Mouse (Mus musculus) forebrain, embryonic 11.5 days (tissue): ENCODE data around the gene Psd. TPM values are rescaled to one million over a fixed set of nuclear protein-coding genes. Genes with fewer than 3 reads are reported as not detected.
A peak's percentile ranks its signal among the peaks of the same experiment; 100 is the strongest.

ENCODE experiments used
- ATAC-seq: fragments of 200-750 bp; cut with Nextera tagmentation; replicated peaks from 2 replicates; pipeline ENCODE4 v1.8.0; 2017; ENCODE audit warnings: moderate TSS enrichment; ENCODE audit not compliant: low FRiP score
- DNase-seq: peaks from one replicate; pipeline ENCODE4 v3.0.0-alpha.2; 2017; ENCODE audit warnings: low spot score
- H3K27ac ChIP-seq: fragments of 300-500 bp; sonication (generic); 2 replicates; pipeline ENCODE4 v1.5.1; 2014; ENCODE audit warnings: low read depth, low read length
- H3K27me3 ChIP-seq: fragments of 300-500 bp; sonication (generic); 2 replicates; pipeline ENCODE4 v1.6.1; 2014; ENCODE audit warnings: mild to moderate bottlenecking, low read length, mixed read lengths; ENCODE audit not compliant: control insufficient read depth, insufficient read depth
- H3K36me3 ChIP-seq: fragments of 300-500 bp; sonication (generic); 2 replicates; pipeline ENCODE4 v1.6.1; 2014; ENCODE audit warnings: mild to moderate bottlenecking, low read length, moderate library complexity, mixed read lengths; ENCODE audit not compliant: control insufficient read depth, insufficient read depth
- H3K4me1 ChIP-seq: fragments of 300-500 bp; sonication (generic); replicated peaks from 2 replicates; pipeline ENCODE4 v1.6.1; 2014; ENCODE audit warnings: low read length, mixed read lengths; ENCODE audit not compliant: control insufficient read depth, insufficient read depth
- H3K4me2 ChIP-seq: fragments of 300-500 bp; sonication (generic); 2 replicates; pipeline ENCODE4 v1.6.1; 2014; ENCODE audit warnings: low read depth, mild to moderate bottlenecking, low read length, moderate library complexity, mixed read lengths; ENCODE audit not compliant: severe bottlenecking
- H3K4me3 ChIP-seq: fragments of 300-500 bp; sonication (generic); 2 replicates; pipeline ENCODE4 v1.5.1; 2014; ENCODE audit warnings: low read depth, low read length
- H3K9ac ChIP-seq: fragments of 300-500 bp; sonication (generic); 2 replicates; pipeline ENCODE4 v1.6.1; 2014; ENCODE audit warnings: low read length
- H3K9me3 ChIP-seq: fragments of 300-500 bp; sonication (generic); 2 replicates; pipeline ENCODE4 v1.6.1; 2016; ENCODE audit warnings: low read length, mixed read lengths; ENCODE audit not compliant: control insufficient read depth
- WGBS: fragments of 180-500 bp; shearing (Covaris S2); extraction: QIAGEN DNeasy Blood & Tissue Kit; methylation state at CpG from one replicate; pipeline ENCODE4 v1.1.7; 2014; 5-methylcytosine and 5-hydroxymethylcytosine counted together
- polyA plus RNA-seq: library from polyadenylated mRNA; unstranded; fragments of >200 nt; fragmentation: Nextera tagmentation; extraction: Ambion mirVana; gene quantifications from 2 replicates; pipeline ENCODE4 v1.2.1, GENCODE M21; 2014

Gene Psd
- polyA plus RNA-seq, 1 experiment from 2014 or later: 10.7 TPM

DNA sequence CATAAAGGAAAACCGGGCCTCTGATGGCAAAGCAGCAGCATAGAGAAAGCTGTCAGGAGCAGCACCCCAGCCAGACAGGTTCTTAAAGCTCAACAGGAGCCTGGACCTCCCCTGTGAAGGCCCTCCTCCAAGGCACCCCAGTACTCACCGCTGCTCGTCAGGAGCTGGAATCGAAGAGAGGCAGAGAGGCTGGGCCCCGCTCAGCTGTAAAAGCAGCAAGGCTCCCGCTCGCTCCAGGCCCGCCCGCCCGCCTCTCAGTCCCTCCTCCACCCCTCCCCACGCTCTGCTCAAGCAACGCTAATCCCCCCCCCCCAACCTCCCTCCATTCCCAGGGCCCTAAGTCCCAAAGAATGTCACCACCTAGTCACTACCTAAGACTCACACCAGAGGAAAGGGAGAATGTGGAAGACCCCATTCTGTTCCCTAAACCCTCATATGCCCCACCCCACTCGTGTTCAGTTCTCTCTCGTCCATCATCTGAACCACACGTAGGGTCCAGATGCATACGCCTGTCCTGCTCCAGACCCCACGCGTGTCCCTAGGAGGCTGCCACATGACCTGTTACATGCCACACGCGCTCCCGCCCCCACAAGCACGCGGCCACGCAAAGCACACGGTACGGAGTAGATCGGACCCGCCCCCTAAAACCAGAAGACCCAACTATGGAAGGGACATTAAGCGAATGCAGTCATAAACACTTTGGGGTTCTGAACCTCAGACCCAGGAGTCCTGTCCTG, 769 bp downstream of the Psd start:
- 3% methylated on average over 28 of the region's 29 CpGs for WGBS
- peak overlapping the region; percentile 40 for H3K9ac ChIP-seq
- H3K9me3 ChIP-seq: no peaks in the 10 kb centered on the region
- peak overlapping the region; percentile 63 for H3K4me3 ChIP-seq
- peaks cover 27% of the 10 kb centered on the region for H3K4me1 ChIP-seq
- no peak for ATAC-seq
- no peak overlapping the region for H3K27ac ChIP-seq
- DNase-seq: no peak
- H3K36me3 ChIP-seq: peaks cover 2% of the 10 kb centered on the region; the same call in 1 of the 2 replicates
- peaks cover 17% of the 10 kb centered on the region for H3K27me3 ChIP-seq
- peak overlapping the region; percentile 100 for H3K4me2 ChIP-seq

DNA sequence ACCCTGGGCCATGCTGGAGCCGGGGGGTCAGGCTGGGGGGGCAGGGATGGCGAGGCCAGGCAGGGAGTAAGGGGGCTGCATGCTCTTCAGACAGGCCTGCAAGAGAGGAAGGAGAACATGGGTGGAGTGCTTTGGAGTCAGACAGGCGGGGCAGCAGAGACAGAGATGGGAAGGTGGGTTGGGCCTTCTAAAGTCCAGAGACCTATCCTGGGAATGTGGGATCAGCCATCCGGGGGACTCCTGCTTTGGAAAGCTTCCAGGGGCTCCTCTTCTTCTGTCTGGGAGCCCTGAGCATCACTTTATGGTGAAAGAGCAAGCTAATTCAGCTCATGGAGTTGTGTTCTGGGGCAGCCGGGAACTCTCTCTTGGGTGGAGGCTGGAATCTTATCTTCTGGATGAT, 2.0 kb downstream of the Psd start:
- peaks cover 24% of the 10 kb centered on the region for H3K27me3 ChIP-seq
- no peaks in the 10 kb centered on the region for H3K9me3 ChIP-seq
- no peak for DNase-seq
- no peak overlapping the region for H3K27ac ChIP-seq
- peaks cover 31% of the 10 kb centered on the region for H3K4me1 ChIP-seq
- no peak overlapping the region for H3K4me2 ChIP-seq
- H3K9ac ChIP-seq: no peak overlapping the region
- 64% methylated on average over 5 of the region's 5 CpGs for WGBS
- no peak for ATAC-seq
- no peak overlapping the region for H3K4me3 ChIP-seq
- H3K36me3 ChIP-seq: no peaks in the 10 kb centered on the region

DNA sequence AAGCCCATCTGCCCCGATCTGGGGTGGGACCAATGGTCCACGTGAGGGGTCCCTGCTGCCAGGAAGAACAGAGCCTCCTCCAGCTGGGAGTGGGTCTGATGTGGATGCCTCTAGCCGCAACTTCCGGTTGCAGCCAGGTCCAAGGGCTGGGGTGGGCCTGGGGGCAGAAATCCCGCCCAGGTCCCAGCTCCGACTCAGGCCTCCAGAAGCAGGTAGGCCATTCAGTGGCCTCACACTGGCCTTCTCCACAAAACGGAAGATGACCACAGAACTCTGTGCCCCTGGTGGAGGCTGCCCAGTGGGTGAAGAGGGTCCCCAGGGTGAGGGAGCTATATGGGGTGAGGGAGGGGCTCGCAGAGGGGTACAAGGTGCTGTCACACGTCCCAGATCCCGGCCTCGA, 2.6 kb downstream of the Psd start:
- ATAC-seq (no peak), DNase-seq (no peak)
- Histone ChIP-seq H3K9ac (no peak overlapping the region), H3K9me3 (no peaks in the 10 kb centered on the region), H3K4me1 (peaks cover 30% of the 10 kb centered on the region), H3K27ac (no peak overlapping the region), H3K27me3 (peaks cover 30% of the 10 kb centered on the region), H3K36me3 (no peaks in the 10 kb centered on the region), H3K4me2 (no peak overlapping the region), H3K4me3 (no peak overlapping the region)
- 75% methylated on average over 11 of the region's 11 CpGs for WGBS

DNA sequence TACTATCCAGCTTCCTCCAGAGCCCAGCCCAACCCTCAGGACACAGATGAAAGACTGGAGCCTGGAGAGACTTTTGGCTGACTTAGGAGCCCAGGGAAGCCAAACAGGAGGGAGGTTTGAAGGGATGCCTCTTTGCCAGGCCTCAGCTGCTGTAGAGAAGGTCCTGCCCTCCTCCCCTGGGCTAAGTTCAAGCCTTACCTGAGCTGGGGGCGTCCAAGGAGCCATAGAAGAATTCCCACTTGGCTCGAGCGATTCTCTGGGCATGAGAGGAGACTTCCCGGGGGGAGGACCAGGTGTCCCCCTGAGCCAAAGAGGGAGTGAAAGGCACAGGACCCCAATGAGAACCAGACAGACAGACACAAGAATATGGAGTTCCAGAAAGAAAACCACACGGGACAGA, 3.2 kb downstream of the Psd start:
- no peak overlapping the region for H3K4me2 ChIP-seq
- no peak for ATAC-seq
- DNase-seq: no peak
- no peak overlapping the region for H3K9ac ChIP-seq
- H3K27me3 ChIP-seq: peaks cover 36% of the 10 kb centered on the region
- no peak overlapping the region for H3K4me3 ChIP-seq
- H3K4me1 ChIP-seq: peaks cover 25% of the 10 kb centered on the region
- no peaks in the 10 kb centered on the region for H3K36me3 ChIP-seq
- no peak overlapping the region for H3K27ac ChIP-seq
- WGBS: 83% methylated on average over 5 of the region's 5 CpGs
- H3K9me3 ChIP-seq: no peaks in the 10 kb centered on the region

DNA sequence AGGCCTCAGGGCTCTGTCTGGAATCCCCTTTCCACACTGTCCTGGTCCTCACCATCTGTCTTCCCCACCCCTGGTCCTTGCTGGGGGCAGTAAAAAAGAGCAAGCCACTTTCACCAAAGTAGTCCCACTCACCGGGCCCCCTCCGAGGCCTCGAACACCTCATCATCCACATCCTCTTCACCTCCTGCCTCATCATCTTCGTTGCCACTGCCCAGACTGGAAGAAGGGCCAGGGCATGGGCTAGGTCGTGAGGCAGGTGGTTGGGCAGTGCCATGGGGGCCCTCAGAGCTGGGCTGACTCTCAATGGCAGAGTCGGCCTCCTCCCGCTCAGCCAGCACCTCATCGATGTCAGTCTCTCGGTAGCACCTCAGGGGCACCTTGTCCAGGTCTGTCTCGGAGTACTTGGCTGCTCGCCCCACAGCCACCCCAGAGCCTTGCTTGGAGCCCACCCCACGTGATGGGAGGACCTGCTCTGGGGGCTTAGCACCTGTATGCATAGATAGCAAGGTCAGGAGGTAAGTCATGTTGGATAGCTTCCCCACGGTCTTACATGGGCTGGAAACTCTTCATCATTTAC, 3.9 kb downstream of the Psd start:
- peak overlapping the region; percentile 32 for H3K9ac ChIP-seq
- no peak overlapping the region for H3K4me2 ChIP-seq
- peaks cover 42% of the 10 kb centered on the region for H3K27me3 ChIP-seq
- no peak for ATAC-seq
- DNase-seq: no peak
- 83% methylated on average over 13 of the region's 13 CpGs for WGBS
- H3K4me1 ChIP-seq: peaks cover 28% of the 10 kb centered on the region
- no peak overlapping the region for H3K4me3 ChIP-seq
- H3K36me3 ChIP-seq: no peaks in the 10 kb centered on the region
- H3K9me3 ChIP-seq: no peaks in the 10 kb centered on the region
- no peak overlapping the region for H3K27ac ChIP-seq

DNA sequence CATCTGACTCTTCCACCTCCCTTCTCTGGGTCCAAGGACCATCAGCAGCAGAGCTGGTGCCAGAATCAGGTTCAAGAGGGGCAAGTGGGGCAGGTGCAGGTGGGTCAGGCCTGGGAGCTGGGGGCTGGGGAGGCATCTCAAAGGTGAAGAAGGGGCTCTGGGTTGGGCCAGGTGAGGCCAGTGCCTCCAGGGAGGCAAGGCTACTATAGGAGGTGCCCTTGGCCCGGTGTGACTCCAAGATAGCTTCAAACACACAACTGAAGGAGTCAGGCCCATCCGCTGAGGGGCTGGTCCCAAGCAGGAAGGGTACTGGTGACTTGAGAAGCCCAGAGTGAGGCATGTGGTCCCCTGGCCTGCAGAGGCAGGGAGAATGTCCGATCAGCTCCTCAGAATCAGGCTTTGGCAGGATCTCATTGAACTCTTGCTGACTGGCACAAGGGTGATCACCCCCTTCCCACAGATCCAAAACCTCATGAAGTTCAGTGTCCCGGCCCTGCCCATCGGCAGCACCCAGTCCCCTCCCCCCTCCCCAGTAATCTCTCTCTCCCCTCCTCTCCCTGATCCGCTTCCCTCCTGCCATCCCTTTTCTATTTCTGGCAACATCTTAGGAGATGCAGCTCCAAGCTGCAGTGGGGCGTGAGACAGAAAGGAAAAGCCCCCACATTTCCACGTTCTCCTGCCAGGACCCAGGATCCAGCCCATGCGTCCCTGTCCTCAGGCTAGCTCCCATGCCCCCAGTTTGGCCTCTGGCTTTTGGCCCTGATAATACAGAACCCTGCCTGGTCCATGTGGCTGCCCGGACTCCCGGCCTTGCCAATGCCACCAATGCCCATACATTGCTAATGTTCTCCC, 4.6 kb downstream of the Psd start:
- Histone ChIP-seq H3K9ac (peak overlapping the region; percentile 32), H3K4me3 (no peak overlapping the region), H3K9me3 (no peaks in the 10 kb centered on the region), H3K4me2 (peak overlapping the region; percentile 36), H3K36me3 (no peaks in the 10 kb centered on the region), H3K27ac (peak overlapping the region; percentile 62; the same call in 1 of the 2 replicates), H3K4me1 (peaks cover 35% of the 10 kb centered on the region), H3K27me3 (peaks cover 49% of the 10 kb centered on the region)
- 54% methylated on average over 11 of the region's 11 CpGs for WGBS
- ATAC-seq: no peak
- no peak for DNase-seq

DNA sequence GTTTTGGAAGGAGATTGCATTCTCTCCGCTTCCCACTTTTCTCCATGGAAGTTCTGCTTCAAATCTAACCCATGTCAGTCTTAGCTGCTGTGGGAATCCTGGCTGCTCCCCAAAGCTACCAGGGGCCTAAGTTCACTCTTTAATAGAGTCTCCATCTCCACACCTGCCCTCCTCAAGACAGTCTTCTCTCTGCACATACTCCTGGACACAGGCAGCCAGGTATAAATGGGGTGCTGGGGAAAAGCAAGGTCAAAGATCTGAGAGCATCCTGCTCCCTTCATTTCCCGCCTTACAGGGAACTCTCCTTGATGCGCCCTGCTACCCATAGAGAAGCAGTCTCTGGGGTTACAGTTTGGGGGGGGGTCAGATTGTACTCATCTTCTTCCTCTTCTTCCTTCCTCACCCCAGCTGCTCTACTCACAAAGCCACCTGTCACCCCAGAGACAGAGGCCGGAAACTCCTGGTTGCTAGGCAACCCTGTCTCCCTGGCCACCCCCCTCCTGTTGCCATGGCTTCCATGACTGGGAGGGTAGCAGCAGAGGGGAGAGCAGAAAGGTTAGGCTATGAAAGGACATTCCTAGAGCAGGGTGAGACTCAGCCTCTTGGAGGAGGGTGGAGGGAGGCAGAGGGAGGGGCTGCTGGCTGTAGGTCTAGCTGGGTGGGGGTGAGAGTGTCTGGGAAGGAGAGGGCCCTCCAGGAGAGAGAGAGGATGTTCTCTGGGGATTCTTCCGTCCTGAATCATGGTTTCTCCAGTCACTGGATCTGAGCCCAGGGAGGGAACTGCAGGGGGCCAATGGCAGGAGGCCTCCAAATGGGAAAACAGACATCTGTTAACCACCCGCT, 5.6 kb downstream of the Psd start:
- Histone ChIP-seq H3K27me3 (peaks cover 57% of the 10 kb centered on the region), H3K4me1 (peaks cover 30% of the 10 kb centered on the region), H3K27ac (0 out of 2 replicates have a peak overlapping the region, but pooled peaks have one; percentile 62), H3K9me3 (no peaks in the 10 kb centered on the region), H3K4me2 (peak overlapping the region; percentile 36), H3K4me3 (no peak overlapping the region), H3K9ac (no peak overlapping the region; the same call in 1 of the 2 replicates), H3K36me3 (no peaks in the 10 kb centered on the region)
- ATAC-seq (peak; percentile 81), DNase-seq (peak; percentile 78)
- WGBS: 24% methylated on average over 6 of the region's 6 CpGs
